Mouse (Mus musculus): Measurements from ENCODE around the gene Gucy1b2.
A peak's percentile ranks its signal among the peaks of the same experiment; 100 is the strongest.

Gene Gucy1b2

DNA sequence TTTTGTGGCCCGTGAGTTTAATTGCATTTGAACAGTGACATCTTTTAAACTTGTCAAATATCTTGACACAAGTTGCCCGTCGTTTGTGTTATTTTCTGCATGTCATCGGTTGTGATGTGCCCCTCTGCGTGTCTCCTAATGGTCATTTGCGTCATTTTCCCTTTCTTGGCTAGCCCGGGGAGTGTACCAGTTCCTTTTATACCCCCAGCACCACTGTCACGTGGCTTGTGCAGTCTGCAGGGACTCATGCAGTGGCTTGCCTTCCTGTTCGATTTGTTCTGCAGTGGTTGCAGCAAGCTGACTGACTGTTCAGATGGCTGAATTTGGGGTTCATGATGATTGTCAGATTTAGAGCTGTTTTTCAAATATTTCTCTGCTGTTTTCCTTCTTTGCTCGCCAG is 82.1 kb downstream of the Gucy1b2 start:
- no peak for DNase-seq (ENCODE audit: low read depth, low spot score)

DNA sequence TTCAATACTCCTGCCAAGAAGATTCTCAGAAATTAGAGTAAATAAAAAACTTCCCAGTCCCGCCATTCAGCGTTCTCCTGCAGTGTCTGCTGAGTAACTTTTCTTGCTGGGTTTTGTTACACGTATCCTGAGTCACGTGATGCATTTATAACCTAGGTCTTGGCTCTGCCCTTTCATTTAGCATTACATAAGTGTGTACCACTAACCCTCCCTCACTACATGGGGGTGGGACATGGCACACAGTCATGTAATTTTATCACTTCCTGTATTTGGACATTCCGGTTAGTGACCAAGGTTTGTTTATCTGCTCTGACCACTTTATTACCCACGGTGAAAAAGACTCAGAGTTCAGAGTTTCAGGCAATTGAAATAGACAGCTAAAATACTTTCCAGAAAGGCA is 85.3 kb downstream of the Gucy1b2 start:
- no peak for DNase-seq (ENCODE audit: low read depth, low spot score)

DNA sequence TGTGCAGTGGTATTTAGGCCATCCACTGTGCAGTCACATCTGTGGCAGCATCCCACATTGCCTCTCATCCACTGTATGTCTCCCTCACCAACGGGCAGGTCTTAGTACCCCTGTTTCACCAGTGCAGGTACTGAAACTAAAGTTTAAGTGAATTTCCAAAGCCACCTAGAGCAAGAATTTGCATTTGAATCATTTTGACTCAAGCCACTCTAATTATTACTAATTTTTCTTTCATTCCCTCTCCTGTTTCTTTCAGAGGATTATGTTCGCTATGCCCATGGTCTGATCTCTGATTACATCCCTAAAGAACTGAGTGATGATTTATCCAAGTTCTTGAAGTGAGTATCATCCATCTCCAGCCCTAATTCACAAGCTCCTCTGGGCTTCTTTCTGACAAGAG is 92.3 kb downstream of the Gucy1b2 start:
- no peak for DNase-seq (ENCODE audit: low read depth, low spot score)

DNA sequence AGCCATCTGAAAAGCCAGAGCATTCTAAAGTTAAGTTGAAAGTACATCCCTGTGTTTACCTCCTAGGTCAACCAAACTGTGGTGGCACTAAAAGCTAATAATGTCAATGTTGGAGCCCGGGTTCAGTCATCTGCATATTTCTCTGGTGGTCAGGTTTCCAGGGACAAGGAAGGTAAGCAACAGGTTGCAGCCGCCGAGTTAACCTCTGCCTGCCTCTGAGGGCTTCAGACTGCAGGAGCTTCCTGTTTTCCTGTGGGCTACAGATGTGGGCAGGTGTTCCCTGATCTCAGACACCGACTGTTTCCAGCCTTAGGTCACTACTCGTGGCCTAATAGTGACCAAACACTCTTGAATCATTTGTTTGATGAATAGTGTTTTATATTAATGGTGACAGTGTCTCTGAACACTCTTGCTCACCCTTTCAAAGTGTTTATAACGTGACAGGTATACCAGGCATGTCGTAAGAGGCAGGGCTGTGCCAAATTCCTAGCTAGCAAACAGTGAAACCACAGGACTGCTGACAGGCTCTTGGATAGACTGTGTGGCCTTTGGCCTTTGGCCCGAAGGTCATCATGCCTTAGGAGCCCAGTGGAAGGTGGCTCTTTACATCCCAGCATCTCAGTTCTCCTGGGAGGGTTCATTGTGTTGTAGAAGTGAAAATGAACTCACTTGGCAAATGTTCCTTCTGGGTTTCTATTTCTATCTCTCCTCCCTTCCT is 94.7 kb downstream of the Gucy1b2 start:
- DNase-seq (ENCODE audit: low read depth, low spot score), result peak; percentile 26

DNA sequence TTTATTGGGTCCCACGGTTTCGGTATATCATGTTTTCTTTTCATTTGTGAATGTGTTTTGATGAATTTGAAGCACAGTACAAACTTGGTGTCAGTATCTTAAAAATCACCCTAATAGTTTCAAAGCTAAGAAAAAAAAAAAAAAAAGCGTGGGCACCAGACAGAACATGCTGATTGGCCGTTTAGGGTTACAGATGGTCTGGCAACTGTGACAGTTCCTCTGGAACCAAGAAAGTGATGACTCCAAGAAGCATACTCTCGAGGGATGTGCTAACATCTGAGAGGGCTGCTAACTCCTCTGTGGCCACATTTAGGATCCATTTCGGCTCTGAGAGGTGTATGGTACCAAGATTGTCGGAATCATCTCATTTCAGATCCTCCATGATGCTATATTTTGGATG is 100.9 kb downstream of the Gucy1b2 start:
- no peak for DNase-seq (ENCODE audit: low read depth, low spot score)

DNA sequence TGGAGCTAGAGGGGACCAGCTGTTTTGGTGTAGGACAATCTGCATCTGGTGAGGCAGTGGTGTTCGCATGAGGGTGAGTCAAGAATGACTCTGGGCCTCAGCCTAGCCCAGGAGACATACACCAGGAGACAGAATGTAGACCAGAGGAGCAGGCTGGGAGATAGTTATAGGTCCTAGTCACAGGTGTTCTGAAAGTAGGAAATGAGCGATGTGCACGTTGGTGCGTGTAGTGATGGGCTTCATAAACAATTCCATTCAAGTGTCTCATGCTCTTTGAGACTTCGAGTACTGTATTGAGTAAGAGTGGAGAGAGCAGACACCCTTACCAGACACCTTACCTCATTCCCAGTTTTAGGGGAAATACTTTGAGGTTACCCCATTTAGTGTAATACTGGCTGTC is 102.3 kb downstream of the Gucy1b2 start:
- DNase-seq (ENCODE audit: low read depth, low spot score), result no peak

DNA sequence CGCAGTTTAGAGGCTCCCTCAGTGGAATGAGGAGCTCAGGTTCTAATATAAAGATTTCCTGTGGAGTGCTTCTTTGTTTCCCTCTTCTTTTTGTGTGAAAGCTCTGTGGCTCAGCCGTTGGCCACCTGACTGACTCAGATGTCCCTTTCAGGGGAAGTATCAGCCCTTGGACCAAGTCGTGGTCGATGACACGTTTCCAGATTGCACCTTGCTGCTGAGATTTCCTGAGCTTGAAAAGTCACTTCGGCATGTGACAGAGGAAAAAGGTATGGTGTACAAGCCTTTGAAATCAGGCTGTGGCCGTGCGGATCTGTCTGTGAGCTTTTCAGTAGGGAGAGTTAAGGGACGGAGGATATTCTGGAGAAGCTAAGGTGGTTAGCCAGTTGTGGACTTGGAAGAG is 102.7 kb downstream of the Gucy1b2 start:
- no peak for DNase-seq (ENCODE audit: low read depth, low spot score)

DNA sequence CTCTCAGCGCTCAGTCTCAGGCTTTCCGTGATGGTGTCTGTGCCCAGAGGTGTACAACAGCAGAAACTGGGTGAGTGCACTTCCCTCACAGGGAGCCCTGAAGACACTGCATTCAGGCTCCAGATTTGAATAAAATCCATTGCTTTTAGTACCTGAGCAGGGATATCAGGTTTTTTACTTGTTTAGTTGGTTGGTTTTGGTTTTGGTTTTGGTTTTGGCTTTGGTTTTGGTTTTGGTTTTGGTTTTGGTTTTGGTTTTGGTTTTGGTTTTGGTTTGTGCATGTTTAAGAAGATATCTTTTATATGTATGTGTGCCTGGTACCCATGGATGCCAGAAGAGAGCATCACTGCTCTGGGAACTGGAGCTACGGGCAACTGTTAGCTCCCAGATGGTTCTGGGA is 105.2 kb downstream of the Gucy1b2 start:
- DNase-seq (ENCODE audit: low read depth, low spot score), result no peak

DNA sequence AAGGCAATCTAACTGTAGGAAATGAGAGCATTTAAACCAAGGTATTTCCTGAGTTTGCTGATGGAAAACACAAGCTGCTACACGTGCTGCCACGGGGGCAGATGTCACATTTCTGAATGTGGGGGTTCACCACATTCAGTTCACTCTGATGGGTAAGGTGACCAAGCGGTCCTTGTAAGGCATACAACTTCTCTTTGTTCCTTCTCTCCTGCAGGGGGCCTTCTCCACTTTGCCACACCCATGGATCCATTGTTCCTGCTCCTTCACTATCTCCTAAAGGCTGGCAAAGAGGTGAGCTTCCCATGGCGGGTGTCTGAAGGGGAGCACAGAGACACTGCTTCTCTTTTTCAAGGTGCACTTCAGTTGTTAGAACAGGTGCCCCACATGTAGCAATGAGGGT is 105.9 kb downstream of the Gucy1b2 start:
- no peak for DNase-seq (ENCODE audit: low read depth, low spot score)

DNA sequence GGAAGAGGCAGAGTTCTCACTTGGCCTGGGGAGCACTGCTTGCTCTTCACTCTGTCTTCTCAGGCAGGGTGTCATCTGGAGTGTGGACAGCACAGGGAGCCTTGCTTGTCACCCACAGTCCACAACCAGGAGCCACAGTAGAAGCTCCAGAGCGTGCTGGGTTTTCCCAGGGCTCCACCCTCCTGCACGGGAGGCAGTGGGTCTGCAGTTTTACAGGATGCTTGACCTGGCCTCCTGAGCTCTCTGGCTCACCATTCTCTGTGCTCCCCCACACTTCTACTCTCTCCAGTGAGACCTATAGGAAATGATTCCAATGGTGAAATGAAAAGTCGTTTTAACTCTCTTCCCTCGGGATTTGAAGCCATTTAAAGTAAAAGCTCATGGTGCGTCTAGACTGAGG is 106.3 kb downstream of the Gucy1b2 start:
- no peak for DNase-seq (ENCODE audit: low read depth, low spot score)

DNA sequence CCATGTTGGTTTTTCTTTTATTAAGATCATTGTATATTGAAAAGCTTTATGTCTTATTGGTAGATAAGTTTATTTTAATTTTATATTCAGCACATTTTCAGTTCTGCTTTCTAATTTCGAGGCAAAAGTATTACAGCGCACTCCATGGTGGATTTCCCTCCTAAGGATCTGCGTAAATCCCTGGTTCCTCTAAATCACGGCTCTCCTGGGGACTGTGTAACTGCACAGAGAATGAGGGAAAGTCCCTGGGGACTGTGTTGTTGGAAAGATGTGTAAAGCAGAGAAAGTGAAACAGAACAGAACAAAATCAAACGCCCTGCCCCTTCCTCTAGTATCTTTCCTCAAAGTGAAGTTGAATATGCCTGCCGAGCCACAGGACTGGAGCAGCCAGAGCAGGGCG is 109.0 kb downstream of the Gucy1b2 start:
- no peak for DNase-seq (ENCODE audit: low read depth, low spot score)

DNA sequence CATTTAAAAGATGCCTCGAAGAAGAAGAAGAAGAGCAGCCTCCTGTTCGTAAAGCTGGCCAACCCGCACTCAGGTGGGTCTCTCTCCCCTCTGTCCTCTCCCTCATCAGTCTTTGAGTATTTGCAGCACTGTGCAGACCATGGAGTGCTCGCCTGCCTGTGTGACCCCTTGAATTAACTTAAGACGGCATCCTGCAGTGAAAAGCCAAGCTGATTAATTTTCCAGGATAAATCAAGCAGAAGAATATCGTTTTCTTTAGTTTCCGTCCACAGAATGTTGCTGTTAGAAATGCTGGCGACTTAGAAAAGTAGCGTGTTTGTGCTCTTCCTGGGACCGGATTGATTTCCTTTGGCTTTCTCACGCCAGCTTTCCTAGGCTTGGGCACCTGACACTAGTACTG is 109.5 kb downstream of the Gucy1b2 start:
- no peak for DNase-seq (ENCODE audit: low read depth, low spot score)
